Mouse (Mus musculus): ENCODE data around the gene Cyp4f17.
A peak's percentile ranks its signal among the peaks of the same experiment; 100 is the strongest.
"Not testable (repeated sequence)": the region's sequence is repeated elsewhere in the genome, so short reads cannot be mapped to it uniquely, and the experiment has no call there.

Cyp4f17 gene

GRCm38 (mm10) chr17:32505851-32506728, at the start of gene Cyp4f17:
TSS of gene Cyp4f17 (plus strand) at chr17:32506050.
- DNase-seq (ENCODE audit: low read depth, low spot score): no peak

GRCm38 (mm10) chr17:32468494-32468893, 37.4 kb upstream of the Cyp4f17 start:
- no peak for DNase-seq (ENCODE audit: low read depth, low spot score)

- no peak for DNase-seq (ENCODE audit: low read depth, low spot score)
Measured at GRCm38 (mm10) chr17:32470795-32471194, 35.1 kb upstream of the Cyp4f17 start.

GRCm38 (mm10) chr17:32472176-32472575, 33.7 kb upstream of the Cyp4f17 start:
- DNase-seq (ENCODE audit: low read depth, low spot score): no peak

- no peak for DNase-seq (ENCODE audit: low read depth, low spot score)
Measured at GRCm38 (mm10) chr17:32474954-32475560, 30.8 kb upstream of the Cyp4f17 start.

- DNase-seq (ENCODE audit: low read depth, low spot score): no peak
Measured at GRCm38 (mm10) chr17:32477204-32477603, 28.6 kb upstream of the Cyp4f17 start.

- DNase-seq (ENCODE audit: low read depth, low spot score): no peak
Measured at GRCm38 (mm10) chr17:32478727-32479126, 27.1 kb upstream of the Cyp4f17 start.

GRCm38 (mm10) chr17:32479554-32480506, 26.0 kb upstream of the Cyp4f17 start:
- DNase-seq (ENCODE audit: low read depth, low spot score): no peak

GRCm38 (mm10) chr17:32481766-32482165, 24.1 kb upstream of the Cyp4f17 start:
- DNase-seq (ENCODE audit: low read depth, low spot score): no peak

- no peak for DNase-seq (ENCODE audit: low read depth, low spot score)
Measured at GRCm38 (mm10) chr17:32483200-32483599, 22.6 kb upstream of the Cyp4f17 start.

- no peak for DNase-seq (ENCODE audit: low read depth, low spot score)
Measured at GRCm38 (mm10) chr17:32492349-32492980, 13.4 kb upstream of the Cyp4f17 start.

GRCm38 (mm10) chr17:32494601-32495000, 11.2 kb upstream of the Cyp4f17 start:
- peak; percentile 50 for DNase-seq (ENCODE audit: low read depth, low spot score)

- DNase-seq (ENCODE audit: low read depth, low spot score): not testable (repeated sequence)
Measured at GRCm38 (mm10) chr17:32500511-32500910, 5.3 kb upstream of the Cyp4f17 start.

GRCm38 (mm10) chr17:32501051-32501450, 4.8 kb upstream of the Cyp4f17 start:
- no peak for DNase-seq (ENCODE audit: low read depth, low spot score)

- DNase-seq (ENCODE audit: low read depth, low spot score): no peak
Measured at GRCm38 (mm10) chr17:32503111-32503510, 2.7 kb upstream of the Cyp4f17 start.

GRCm38 (mm10) chr17:32506729-32507245, 937 bp downstream of the Cyp4f17 start:
- DNase-seq (ENCODE audit: low read depth, low spot score): no peak

- DNase-seq (ENCODE audit: low read depth, low spot score): no peak
Measured at GRCm38 (mm10) chr17:32516126-32516525, 10.3 kb downstream of the Cyp4f17 start.

GRCm38 (mm10) chr17:32521981-32522380, 16.1 kb downstream of the Cyp4f17 start:
- DNase-seq (ENCODE audit: low read depth, low spot score): no peak

- no peak for DNase-seq (ENCODE audit: low read depth, low spot score)
Measured at GRCm38 (mm10) chr17:32522386-32522785, 16.5 kb downstream of the Cyp4f17 start.

- no peak for DNase-seq (ENCODE audit: low read depth, low spot score)
Measured at GRCm38 (mm10) chr17:32522816-32523215, 17.0 kb downstream of the Cyp4f17 start.

GRCm38 (mm10) chr17:32523895-32524294, 18.0 kb downstream of the Cyp4f17 start:
- no peak for DNase-seq (ENCODE audit: low read depth, low spot score)

All from telencephalon, adult 2 months (tissue).